Mouse (Mus musculus): ENCODE data around the gene Spata32. TPM values are rescaled to one million over a fixed set of nuclear protein-coding genes. Genes with fewer than 3 reads are reported as not detected.

Gene Spata32
- polyA plus RNA-seq, 1 experiment from 2014 or later: 0.25 TPM

- Histone ChIP-seq H3K4me3 (replicated peaks; ENCODE audit: low read depth, low read length) (no peak overlapping the region), H3K9ac (replicated peaks; ENCODE audit: low read length) (no peak overlapping the region), H3K4me1 (ENCODE audit: control insufficient read depth, insufficient read depth, low read length) (no peaks in the 10 kb centered on the region), H3K9me3 (ENCODE audit: control insufficient read depth, low read length) (no peaks in the 10 kb centered on the region), H3K27ac (replicated peaks; ENCODE audit: low read depth, low read length) (no peak overlapping the region), H3K27me3 (ENCODE audit: control insufficient read depth, insufficient read depth, low read length) (no peaks in the 10 kb centered on the region), H3K4me2 (ENCODE audit: low read length) (no peak overlapping the region), H3K36me3 (ENCODE audit: control insufficient read depth, insufficient read depth, low read length) (no peaks in the 10 kb centered on the region)
- 86% methylated on average over 8 of the region's 8 CpGs for WGBS
- ATAC-seq (ENCODE audit: low FRiP score, low TSS enrichment): no peak
- DNase-seq: no peak
These were observed 39.5 kb downstream of the Spata32 start for GRCm38 (mm10) chr11:103178748-103179147.

GRCm38 (mm10) chr11:103177815-103178485, 40.3 kb downstream of the Spata32 start:
- Histone ChIP-seq H3K27me3 (ENCODE audit: control insufficient read depth, insufficient read depth, low read length) (no peaks in the 10 kb centered on the region), H3K27ac (replicated peaks; ENCODE audit: low read depth, low read length) (no peak overlapping the region), H3K4me2 (ENCODE audit: low read length) (no peak overlapping the region), H3K36me3 (ENCODE audit: control insufficient read depth, insufficient read depth, low read length) (no peaks in the 10 kb centered on the region), H3K4me3 (replicated peaks; ENCODE audit: low read depth, low read length) (no peak overlapping the region), H3K9ac (replicated peaks; ENCODE audit: low read length) (no peak overlapping the region), H3K4me1 (ENCODE audit: control insufficient read depth, insufficient read depth, low read length) (no peaks in the 10 kb centered on the region), H3K9me3 (ENCODE audit: control insufficient read depth, low read length) (no peaks in the 10 kb centered on the region)
- no peak for ATAC-seq (ENCODE audit: low FRiP score, low TSS enrichment)
- DNase-seq: no peak
- 84% methylated on average over 15 of the region's 15 CpGs for WGBS

GRCm38 (mm10) chr11:103177216-103177615, 41.0 kb downstream of the Spata32 start:
- no peak for ATAC-seq (ENCODE audit: low FRiP score, low TSS enrichment)
- Histone ChIP-seq H3K27me3 (ENCODE audit: control insufficient read depth, insufficient read depth, low read length) (no peaks in the 10 kb centered on the region), H3K4me3 (replicated peaks; ENCODE audit: low read depth, low read length) (no peak overlapping the region), H3K9me3 (ENCODE audit: control insufficient read depth, low read length) (no peaks in the 10 kb centered on the region), H3K27ac (replicated peaks; ENCODE audit: low read depth, low read length) (no peak overlapping the region), H3K4me1 (ENCODE audit: control insufficient read depth, insufficient read depth, low read length) (no peaks in the 10 kb centered on the region), H3K9ac (replicated peaks; ENCODE audit: low read length) (no peak overlapping the region), H3K36me3 (ENCODE audit: control insufficient read depth, insufficient read depth, low read length) (no peaks in the 10 kb centered on the region), H3K4me2 (ENCODE audit: low read length) (no peak overlapping the region)
- DNase-seq: no peak
- 82% methylated on average over 5 of the region's 5 CpGs for WGBS

- DNase-seq (no peak), ATAC-seq (ENCODE audit: low FRiP score, low TSS enrichment) (no peak)
- no peak overlapping the region for H3K4me2 ChIP-seq (ENCODE audit: low read length)
- H3K9ac ChIP-seq (replicated peaks; ENCODE audit: low read length): no peak overlapping the region
- 97% methylated on average over 1 of the region's 1 CpGs for WGBS
- no peaks in the 10 kb centered on the region for H3K36me3 ChIP-seq (ENCODE audit: control insufficient read depth, insufficient read depth, low read length)
- no peak overlapping the region for H3K4me3 ChIP-seq (replicated peaks; ENCODE audit: low read depth, low read length)
- no peaks in the 10 kb centered on the region for H3K9me3 ChIP-seq (ENCODE audit: control insufficient read depth, low read length)
- no peak overlapping the region for H3K27ac ChIP-seq (replicated peaks; ENCODE audit: low read depth, low read length)
- peaks cover 7% of the 10 kb centered on the region for H3K27me3 ChIP-seq (ENCODE audit: control insufficient read depth, insufficient read depth, low read length)
- peaks cover 5% of the 10 kb centered on the region; the same call in 1 of the 2 replicates for H3K4me1 ChIP-seq (ENCODE audit: control insufficient read depth, insufficient read depth, low read length)
These were observed 41.7 kb downstream of the Spata32 start for GRCm38 (mm10) chr11:103176510-103176909.

GRCm38 (mm10) chr11:103175688-103176442, 42.4 kb downstream of the Spata32 start:
- 79% methylated on average over 14 of the region's 14 CpGs for WGBS
- Histone ChIP-seq H3K27ac (replicated peaks; ENCODE audit: low read depth, low read length) (no peak overlapping the region), H3K4me3 (replicated peaks; ENCODE audit: low read depth, low read length) (no peak overlapping the region)

GRCm38 (mm10) chr11:103174891-103175391, 43.3 kb downstream of the Spata32 start:
- no peak overlapping the region for H3K4me2 ChIP-seq (ENCODE audit: low read length)
- DNase-seq (no peak), ATAC-seq (ENCODE audit: low FRiP score, low TSS enrichment) (no peak)
- WGBS: 44% methylated on average over 8 of the region's 8 CpGs
- no peaks in the 10 kb centered on the region for H3K36me3 ChIP-seq (ENCODE audit: control insufficient read depth, insufficient read depth, low read length)
- H3K4me3 ChIP-seq (replicated peaks; ENCODE audit: low read depth, low read length): no peak overlapping the region
- H3K27me3 ChIP-seq (ENCODE audit: control insufficient read depth, insufficient read depth, low read length): peaks cover 17% of the 10 kb centered on the region
- no peak overlapping the region for H3K9ac ChIP-seq (replicated peaks; ENCODE audit: low read length)
- no peak overlapping the region for H3K27ac ChIP-seq (replicated peaks; ENCODE audit: low read depth, low read length)
- peaks cover 11% of the 10 kb centered on the region for H3K4me1 ChIP-seq (ENCODE audit: control insufficient read depth, insufficient read depth, low read length)
- no peaks in the 10 kb centered on the region for H3K9me3 ChIP-seq (ENCODE audit: control insufficient read depth, low read length)

More at GRCm38 (mm10) chr11:103175688-103176442, 42.4 kb downstream of the Spata32 start:
- Histone ChIP-seq H3K9me3 (ENCODE audit: control insufficient read depth, low read length) (no peaks in the 10 kb centered on the region), H3K36me3 (ENCODE audit: control insufficient read depth, insufficient read depth, low read length) (no peaks in the 10 kb centered on the region), H3K4me2 (ENCODE audit: low read length) (no peak overlapping the region), H3K4me1 (ENCODE audit: control insufficient read depth, insufficient read depth, low read length) (peaks cover 5% of the 10 kb centered on the region; the same call in 1 of the 2 replicates), H3K27me3 (ENCODE audit: control insufficient read depth, insufficient read depth, low read length) (peaks cover 12% of the 10 kb centered on the region), H3K9ac (replicated peaks; ENCODE audit: low read length) (no peak overlapping the region)
- ATAC-seq (ENCODE audit: low FRiP score, low TSS enrichment): no peak
- DNase-seq: no peak

- H3K9me3 ChIP-seq (ENCODE audit: control insufficient read depth, low read length): no peaks in the 10 kb centered on the region
- no peak overlapping the region for H3K9ac ChIP-seq (replicated peaks; ENCODE audit: low read length)
- no peak for ATAC-seq (ENCODE audit: low FRiP score, low TSS enrichment)
- peaks cover 17% of the 10 kb centered on the region for H3K27me3 ChIP-seq (ENCODE audit: control insufficient read depth, insufficient read depth, low read length)
- H3K4me3 ChIP-seq (replicated peaks; ENCODE audit: low read depth, low read length): no peak overlapping the region
- H3K36me3 ChIP-seq (ENCODE audit: control insufficient read depth, insufficient read depth, low read length): no peaks in the 10 kb centered on the region
- H3K27ac ChIP-seq (replicated peaks; ENCODE audit: low read depth, low read length): no peak overlapping the region
- 78% methylated on average over 5 of the region's 5 CpGs for WGBS
- H3K4me1 ChIP-seq (ENCODE audit: control insufficient read depth, insufficient read depth, low read length): peaks cover 16% of the 10 kb centered on the region
- H3K4me2 ChIP-seq (ENCODE audit: low read length): no peak overlapping the region
- DNase-seq: no peak
These were observed 43.8 kb downstream of the Spata32 start for GRCm38 (mm10) chr11:103174411-103174832.

- Histone ChIP-seq H3K27me3 (ENCODE audit: control insufficient read depth, insufficient read depth, low read length) (peaks cover 17% of the 10 kb centered on the region), H3K4me1 (ENCODE audit: control insufficient read depth, insufficient read depth, low read length) (peaks cover 17% of the 10 kb centered on the region), H3K9ac (replicated peaks; ENCODE audit: low read length) (no peak overlapping the region), H3K4me3 (replicated peaks; ENCODE audit: low read depth, low read length) (no peak overlapping the region), H3K4me2 (ENCODE audit: low read length) (no peak overlapping the region), H3K36me3 (ENCODE audit: control insufficient read depth, insufficient read depth, low read length) (no peaks in the 10 kb centered on the region), H3K27ac (replicated peaks; ENCODE audit: low read depth, low read length) (no peak overlapping the region), H3K9me3 (ENCODE audit: control insufficient read depth, low read length) (no peaks in the 10 kb centered on the region)
- ATAC-seq (ENCODE audit: low FRiP score, low TSS enrichment) (no peak), DNase-seq (no peak)
- WGBS: 93% methylated on average over 11 of the region's 11 CpGs
These were observed 44.4 kb downstream of the Spata32 start for GRCm38 (mm10) chr11:103173771-103174344.

Measured in midbrain, embryonic 14.5 days (tissue).